Mouse (Mus musculus) heart, postnatal 10 days (tissue): ENCODE data around the gene Anks1. TPM values are rescaled to one million over a fixed set of nuclear protein-coding genes. Genes with fewer than 3 reads are reported as not detected.
A peak's percentile ranks its signal among the peaks of the same experiment; 100 is the strongest.

Experiments used
- DNase-seq, 2 experiments: peaks; one replicate each; pipeline ENCODE4 v3.0.0; 2021
- intact Hi-C: fragments of 180-260 bp; cut with DNase I; formaldehyde crosslinking; loops from one replicate; pipeline ENCODE4 v1.15.1; 2025
- total RNA-seq, 2 experiments: library from RNA; stranded (reverse); gene quantifications; 2 replicates each; pipeline ENCODE4 v1.2.3; 2021

Anks1 gene
- total RNA-seq, 2 experiments from 2014 or later: 64.7 to 68.0 TPM

DNA sequence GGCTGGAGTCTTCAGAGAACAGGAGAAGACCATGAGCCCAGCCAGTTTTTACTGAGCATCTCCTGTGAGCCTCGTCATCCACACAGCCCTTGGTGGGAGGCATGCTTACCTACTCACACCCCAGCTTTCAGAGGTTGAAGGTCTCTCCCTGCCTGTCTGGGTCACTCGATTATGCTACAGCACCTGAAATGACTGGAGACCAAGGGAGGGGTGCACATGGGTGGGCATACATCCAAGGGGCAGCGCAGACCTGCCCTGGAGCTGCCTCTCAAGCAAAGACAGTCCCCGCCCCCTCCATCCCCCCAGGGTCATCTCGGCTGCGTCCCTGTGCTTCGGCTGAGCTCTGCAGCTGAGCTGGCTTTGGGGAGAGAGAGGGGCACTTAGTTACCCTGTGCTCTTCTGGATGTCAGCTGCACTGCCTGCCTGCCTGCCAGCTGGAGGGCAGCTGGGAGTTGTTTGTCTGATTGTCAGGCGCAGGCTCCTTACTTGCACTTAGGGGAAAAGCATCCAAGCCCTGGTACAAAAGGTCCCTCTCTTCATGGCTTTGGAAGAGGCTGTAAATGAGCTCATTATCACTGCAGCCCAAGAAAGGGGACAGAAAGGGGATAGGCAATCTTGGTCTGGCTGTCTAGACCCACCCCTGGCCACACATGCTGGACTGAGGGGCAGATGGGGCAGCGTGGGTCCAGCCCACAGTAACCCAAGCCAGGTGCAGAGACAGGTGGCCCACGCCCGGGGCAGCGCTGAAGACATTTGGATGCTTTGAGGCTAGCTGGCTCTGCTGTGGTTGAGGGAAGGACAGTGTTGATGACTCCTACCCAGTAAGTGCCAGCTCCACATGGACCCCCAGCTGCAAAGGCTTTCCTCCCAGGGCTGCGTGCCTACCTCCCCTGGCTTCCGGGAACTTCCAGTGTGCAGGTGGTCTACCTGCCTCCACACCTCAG is 128.0 kb downstream of the Anks1 start:
- intact Hi-C loops: no loop called here
- DNase-seq: peak in 1 of 2 experiments; percentile 39

GRCm38 (mm10) chr17:28040620-28041019 is 131.5 kb downstream of the Anks1 start:
- intact Hi-C loops: no loop called here
- no peak for DNase-seq

- no peak for DNase-seq
- intact Hi-C loops: no loop called here
Observed at GRCm38 (mm10) chr17:28041298-28041697, 132.2 kb downstream of the Anks1 start.

DNA sequence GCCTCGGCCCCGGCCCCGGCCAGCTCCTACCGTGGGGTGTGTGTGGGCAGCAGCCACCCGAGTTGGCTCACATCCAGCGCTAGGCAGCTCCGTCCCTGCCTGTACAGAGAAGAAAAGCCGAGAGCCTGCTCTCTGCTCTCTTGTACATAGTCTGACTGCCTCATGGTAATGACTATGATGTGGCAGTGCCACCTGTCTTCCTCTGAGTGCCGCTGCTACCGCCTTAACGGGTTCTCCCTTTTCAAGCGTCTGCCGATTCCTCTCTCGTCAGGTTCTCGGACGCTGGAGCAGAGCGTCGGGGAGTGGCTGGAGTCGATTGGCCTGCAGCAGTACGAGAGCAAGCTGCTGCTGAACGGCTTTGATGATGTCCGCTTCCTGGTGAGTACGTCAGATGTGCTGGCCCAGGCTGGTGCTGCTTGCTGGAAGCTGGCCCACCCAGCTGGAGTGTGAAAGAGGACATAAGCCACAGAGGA is 133.2 kb downstream of the Anks1 start:
- intact Hi-C loops: no loop called here
- DNase-seq: peak in 1 of 2 experiments; percentile 41

- intact Hi-C loops: loop anchor here (5.0 kb wide), 1 partner anchor 40 kb away; no protein-coding TSS in a partner anchor
Observed at GRCm38 (mm10) chr17:28047017-28047416, 137.9 kb downstream of the Anks1 start.

DNA sequence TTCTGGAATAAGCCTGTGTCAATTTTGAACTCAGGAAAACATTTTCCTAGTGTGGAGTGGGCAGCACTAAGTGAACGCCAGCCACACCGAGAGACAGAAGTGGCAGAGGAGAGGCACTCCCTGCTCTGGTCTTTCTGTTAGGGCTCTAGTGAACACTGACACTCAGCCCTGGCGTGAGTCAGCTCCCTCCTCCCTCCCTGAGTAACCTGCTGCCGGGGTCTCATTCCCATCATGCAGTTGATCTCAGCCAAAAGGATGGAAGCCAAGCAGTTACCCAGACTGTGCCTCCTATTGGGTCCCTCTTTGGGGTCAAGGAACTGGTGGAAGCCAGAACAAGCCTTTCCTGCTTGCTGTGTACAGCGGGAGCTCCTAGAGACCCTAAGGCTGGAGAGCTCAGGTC is 138.4 kb downstream of the Anks1 start:
- intact Hi-C loops: loop anchor here (5.0 kb wide), 1 partner anchor 40 kb away; no protein-coding TSS in a partner anchor
- no peak for DNase-seq

More at GRCm38 (mm10) chr17:28047017-28047416, 137.9 kb downstream of the Anks1 start:
- no peak for DNase-seq

DNA sequence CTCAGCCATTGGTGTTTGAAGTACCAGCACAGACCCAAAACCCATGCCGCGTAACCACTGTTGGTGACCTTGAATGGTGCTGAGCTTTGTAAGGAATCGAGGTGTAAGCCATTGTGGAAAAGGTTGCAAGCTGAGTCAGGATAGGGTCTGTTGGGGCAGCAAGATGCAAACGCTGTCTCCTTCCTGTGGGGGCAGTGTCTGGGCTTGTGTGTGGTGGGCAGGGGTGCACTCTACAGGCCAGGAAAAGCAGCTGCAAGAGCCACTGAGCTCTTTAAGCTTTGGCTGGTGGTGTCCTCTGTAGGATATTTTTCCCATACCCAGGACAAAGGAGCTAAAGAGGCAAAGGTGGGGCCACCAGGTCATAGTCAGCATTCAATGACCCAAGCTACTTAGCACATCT is 139.3 kb downstream of the Anks1 start:
- intact Hi-C loops: loop anchor here (1.0 to 5.0 kb wide), 2 partner anchors 41 to 59 kb away; no protein-coding TSS in a partner anchor
- DNase-seq: peak; percentile 52 to 58

- intact Hi-C loops: no loop called here
- DNase-seq: peak; percentile 32 to 36
Observed at GRCm38 (mm10) chr17:28050210-28050609, 141.1 kb downstream of the Anks1 start.

- DNase-seq: no peak
Observed at GRCm38 (mm10) chr17:28052293-28052863, 143.3 kb downstream of the Anks1 start.

DNA sequence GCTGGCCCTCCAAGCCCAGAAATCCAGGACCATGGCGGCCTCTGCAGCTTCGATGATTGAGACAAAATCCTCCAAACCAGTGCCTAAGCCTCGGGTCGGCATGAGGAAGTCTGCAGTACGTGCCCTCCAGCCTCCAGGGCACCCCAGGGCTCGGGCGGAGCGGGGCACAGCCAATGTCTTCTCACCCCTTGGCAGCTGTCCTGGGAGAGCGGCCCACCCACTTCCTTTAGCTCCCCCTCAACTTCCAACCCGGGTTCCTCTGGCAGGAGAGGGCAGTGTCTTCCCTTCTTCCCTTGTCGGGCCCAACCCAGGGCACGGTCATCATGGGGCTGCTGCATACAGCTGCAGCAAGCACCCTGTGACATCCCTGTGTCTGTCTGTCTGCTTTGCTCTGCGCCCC is 149.2 kb downstream of the Anks1 start:
- intact Hi-C loops: no loop called here
- DNase-seq: no peak

More at GRCm38 (mm10) chr17:28052293-28052863, 143.3 kb downstream of the Anks1 start:
- intact Hi-C loops: no loop called here

DNA sequence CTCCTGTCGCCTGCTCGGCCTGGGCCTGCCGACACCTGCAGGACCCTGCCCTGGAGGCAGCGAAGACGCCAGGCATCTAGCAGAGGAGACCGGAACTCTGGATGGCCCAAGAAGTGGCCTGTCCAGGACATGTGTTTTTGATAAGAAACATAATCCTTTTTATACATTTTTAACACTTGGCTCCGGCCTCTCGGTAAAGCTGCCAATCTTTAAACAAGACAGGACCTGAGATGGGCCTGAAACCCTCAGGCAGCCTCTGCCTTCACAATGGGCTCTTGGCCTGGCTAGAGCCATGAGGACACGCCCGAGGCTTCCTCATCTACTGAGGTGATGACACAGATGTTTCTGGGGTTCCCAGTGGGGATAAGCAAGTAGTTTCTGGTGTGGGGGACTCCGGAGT is 151.6 kb downstream of the Anks1 start:
- DNase-seq: no peak
- intact Hi-C loops: no loop called here

- peak; percentile 30 to 48 for DNase-seq
- intact Hi-C loops: no loop called here
Observed at GRCm38 (mm10) chr17:28061472-28061871, 152.4 kb downstream of the Anks1 start.

DNA sequence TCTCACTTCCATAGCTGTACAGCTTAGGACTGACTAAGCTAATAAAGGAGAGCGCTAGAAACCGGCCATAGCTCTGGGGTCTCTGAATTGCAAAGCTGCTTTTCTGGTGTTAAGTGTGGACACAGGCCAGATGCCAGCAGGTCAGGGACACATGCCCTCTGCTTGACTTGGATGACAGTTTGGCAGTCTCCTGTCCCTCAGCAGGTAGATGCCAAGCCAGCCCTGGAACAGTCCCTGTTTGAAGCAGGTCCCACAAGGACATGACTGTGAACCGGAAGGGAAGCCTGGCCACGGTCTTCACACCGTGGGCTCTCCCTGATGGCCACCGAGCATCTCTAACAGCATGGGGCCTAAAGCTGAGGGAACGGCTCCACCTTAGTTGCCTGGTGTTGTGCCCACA is 153.6 kb downstream of the Anks1 start:
- DNase-seq: peak in 1 of 2 experiments; percentile 36
- intact Hi-C loops: no loop called here

DNA sequence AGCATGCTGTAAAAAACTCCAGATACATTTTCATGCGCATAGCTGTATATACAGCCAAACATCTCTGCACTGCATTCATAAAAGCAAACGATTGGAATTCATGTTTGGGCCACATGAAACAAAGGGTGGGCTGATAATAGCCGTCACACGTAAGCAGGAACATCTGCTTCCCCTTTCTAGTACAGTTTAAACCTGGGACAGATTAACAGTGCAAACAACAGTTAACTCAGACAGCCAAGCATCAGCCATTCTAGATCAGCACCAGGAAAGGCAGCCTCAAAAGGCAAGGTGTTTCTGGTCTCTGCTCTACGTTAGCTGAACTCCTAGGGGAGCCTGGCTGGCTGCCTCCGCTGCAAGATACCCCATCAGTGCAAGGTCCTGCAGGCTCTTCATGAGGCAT is 154.1 kb downstream of the Anks1 start:
- DNase-seq: no peak
- intact Hi-C loops: no loop called here

- no peak for DNase-seq
- intact Hi-C loops: no loop called here
Observed at GRCm38 (mm10) chr17:28067303-28067702, 158.2 kb downstream of the Anks1 start.

GRCm38 (mm10) chr17:28069446-28069845 is 160.3 kb downstream of the Anks1 start:
- no peak for DNase-seq
- intact Hi-C loops: no loop called here

DNA sequence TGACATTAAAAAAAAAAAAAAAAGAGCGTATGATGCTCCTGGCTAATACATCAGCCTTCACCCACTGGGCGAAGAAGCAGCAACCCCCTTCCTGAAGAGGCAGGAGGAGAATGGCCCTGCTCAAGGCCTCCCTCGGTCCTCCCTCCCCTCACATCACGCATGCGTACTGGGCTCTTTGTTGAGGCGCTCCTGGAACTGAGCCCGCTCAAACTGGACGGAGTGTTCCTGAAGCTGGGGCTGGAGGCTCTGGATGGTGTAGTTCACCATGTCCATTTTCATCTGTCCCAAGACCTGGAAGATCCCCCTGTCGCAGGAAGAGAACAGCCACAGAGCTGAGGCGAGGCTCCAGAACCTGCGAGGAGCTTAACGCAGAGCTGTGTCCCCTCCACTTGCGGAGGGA is 161.2 kb downstream of the Anks1 start:
- intact Hi-C loops: no loop called here
- peak in 1 of 2 experiments; percentile 40 for DNase-seq

- intact Hi-C loops: no loop called here
- no peak for DNase-seq
Observed at GRCm38 (mm10) chr17:28072730-28073129, 163.6 kb downstream of the Anks1 start.

DNA sequence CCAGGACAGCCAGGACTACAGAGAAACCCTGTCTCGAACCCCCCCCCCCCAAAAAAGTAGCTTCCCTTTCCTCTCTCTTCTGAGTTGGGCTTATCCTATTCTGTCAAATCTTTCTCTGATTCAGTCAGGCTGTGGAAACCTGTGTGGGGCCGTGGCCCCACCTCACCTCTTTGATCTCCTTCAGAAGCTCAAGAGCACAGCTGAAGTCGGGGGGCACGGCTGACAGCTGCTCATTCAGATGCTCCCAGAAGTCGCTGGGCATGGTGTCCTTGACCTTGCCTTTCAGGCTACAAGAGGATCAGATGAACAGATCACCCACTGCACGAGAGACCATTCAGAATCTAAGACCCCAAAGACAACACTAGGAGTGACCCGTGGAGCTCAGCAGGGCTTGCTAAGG is 165.4 kb downstream of the Anks1 start:
- DNase-seq: no peak
- intact Hi-C loops: no loop called here

GRCm38 (mm10) chr17:28078028-28078427 is 168.9 kb downstream of the Anks1 start:
- intact Hi-C loops: loop anchor here (5.0 kb wide), 1 partner anchor 171 kb away; the partner anchor contains the start of genes Anks1 and Taf11
- DNase-seq: no peak

DNA sequence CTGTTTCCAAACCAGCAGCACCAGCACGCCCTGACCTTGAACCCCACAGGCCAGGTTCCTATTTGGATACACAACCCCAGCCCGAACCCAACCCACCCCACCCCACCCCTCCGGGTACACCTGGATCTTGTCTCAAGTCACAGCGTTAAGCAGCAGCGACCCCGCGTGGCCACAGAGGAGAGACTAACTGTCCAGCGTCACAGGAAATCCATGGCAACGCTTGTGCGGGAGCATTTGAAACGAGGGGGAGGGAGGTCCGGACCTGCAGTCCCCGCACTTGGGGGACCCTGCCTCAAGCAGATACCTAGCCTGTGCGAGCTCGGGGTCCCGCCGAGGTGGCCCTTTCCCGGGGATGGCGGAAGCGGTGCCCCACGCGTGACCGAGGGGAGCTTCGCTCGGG is 170.5 kb downstream of the Anks1 start:
- DNase-seq: peak; percentile 87 to 91
- intact Hi-C loops: loop anchor here (1.0 to 5.0 kb wide), 2 partner anchors 90 to 172 kb away; partner anchors contain the start of genes Anks1 and Taf11
